Mouse (Mus musculus) mouse trophoblast stem cell (cell line): ENCODE data around the gene Cntn3.

Source experiments
- in situ Hi-C, 2 experiments: fragments of 300-500 bp; cut with MseI, MboI; formaldehyde crosslinking; loops; 2 replicates in 1 of 2; 3 replicates in 1 of 2; pipeline ENCODE4 v1.15.1; 2025

Gene Cntn3

GRCm38 (mm10) chr6:102478320-102479080 is 94.4 kb downstream of the Cntn3 start:
- in situ Hi-C loops, result no loop called here

DNA sequence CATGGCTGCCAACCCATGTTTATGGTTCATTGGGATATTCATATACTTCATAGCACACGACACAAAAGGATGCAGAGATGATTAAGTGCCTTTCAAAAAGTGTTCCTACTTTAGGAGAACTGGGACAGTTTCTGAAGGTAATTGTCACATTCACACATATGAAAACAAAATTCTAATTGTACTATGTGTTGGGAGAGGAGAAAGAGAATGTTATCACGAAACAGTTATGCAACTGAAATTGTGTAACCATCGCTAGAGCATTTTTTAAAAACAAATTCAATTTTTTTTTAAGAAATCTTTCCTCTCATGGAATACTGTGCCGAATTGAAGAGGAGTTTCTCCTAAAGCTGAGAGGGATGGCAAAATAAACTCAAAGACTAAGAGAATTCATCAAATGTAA is 134.5 kb downstream of the Cntn3 start:
- in situ Hi-C loops, result no loop called here

- in situ Hi-C loops, result no loop called here
Measured at GRCm38 (mm10) chr6:102427549-102427948, 145.4 kb downstream of the Cntn3 start.

DNA sequence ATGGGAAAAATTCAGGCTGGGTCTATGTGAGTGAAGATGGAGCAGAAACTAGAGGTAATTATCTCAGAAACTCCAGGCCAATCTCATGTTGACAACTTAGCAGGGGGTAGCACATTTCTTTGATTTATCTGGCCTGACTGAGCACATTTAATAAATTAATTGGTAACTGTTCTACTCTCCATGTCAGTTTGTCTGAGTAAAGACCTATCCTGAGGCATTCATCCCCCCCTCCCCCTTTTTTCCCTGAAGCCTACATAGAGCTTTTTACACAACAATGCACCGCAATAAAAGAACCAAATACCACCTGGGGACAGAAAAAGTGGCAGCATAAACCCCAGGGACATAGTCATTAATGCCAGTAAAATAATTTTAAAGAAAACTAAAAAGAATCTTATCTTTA is 151.1 kb downstream of the Cntn3 start:
- in situ Hi-C loops, result no loop called here

DNA sequence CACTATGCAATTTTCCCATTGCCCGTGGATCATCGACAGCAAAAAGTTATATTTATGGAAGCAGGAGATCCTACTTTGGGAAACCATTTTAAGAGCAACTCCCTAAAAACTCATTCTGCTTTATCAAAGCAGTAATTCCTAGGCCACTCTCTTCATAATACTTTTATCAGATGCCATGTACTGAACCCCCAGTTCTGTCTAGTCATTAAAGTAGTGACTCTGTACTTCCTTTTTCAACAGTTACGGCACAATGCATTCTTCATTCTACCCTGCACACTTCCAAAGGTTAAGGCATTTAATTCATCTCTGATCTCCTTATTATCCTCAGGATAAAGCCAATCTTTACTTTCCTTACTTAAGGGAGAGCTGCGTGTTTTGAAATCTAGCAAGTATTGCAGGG is 184.3 kb downstream of the Cntn3 start:
- in situ Hi-C loops, result no loop called here

- in situ Hi-C loops, result no loop called here
Measured at GRCm38 (mm10) chr6:102372112-102372511, 200.8 kb downstream of the Cntn3 start.

GRCm38 (mm10) chr6:102363880-102364279 is 209.0 kb downstream of the Cntn3 start:
- in situ Hi-C loops, result no loop called here

DNA sequence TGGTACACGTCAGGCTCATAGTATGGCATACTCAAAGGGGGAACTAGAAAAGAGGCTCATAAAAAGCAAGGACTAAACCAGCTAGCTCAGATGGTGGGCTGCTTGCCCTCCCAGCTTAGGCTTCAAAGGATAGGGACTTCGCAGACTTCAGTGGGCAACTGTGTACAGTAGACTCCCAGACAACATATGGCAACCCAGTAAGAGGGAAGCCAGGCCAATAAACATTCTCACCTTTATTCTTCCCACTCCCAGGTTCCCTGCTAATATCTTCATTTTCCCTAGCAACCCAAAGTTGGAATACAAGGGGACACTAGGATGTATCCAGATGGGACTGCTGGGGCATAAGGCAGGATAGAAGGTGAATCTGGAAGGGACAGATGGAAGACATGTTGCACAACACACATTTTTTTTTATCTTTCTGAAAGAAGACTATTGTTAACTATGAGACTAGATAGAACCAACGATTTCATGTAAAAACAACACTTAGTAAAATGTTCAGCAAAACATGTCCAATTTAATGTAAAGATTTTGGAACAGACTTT is 209.5 kb downstream of the Cntn3 start:
- in situ Hi-C loops, result no loop called here

DNA sequence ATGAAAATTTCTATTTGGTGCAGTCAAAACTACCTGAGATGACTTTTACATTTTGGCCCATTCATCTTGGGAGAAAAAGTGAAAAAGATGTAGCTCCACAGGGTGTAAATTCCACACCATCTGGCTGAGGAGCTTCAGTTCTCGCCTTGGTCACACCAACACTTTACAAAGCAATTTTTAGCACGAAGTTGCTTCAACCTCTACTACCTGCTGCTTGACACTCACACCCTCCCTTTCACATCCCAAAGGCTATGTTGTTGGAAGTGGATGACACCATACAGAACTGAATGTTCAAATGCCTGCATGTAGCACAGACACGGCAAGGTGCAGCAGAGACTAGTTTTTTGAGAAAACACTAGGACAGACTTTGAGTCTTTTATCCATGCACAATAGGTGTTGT is 240.8 kb downstream of the Cntn3 start:
- in situ Hi-C loops, result no loop called here

- in situ Hi-C loops, result no loop called here
Measured at GRCm38 (mm10) chr6:102326711-102327110, 246.2 kb downstream of the Cntn3 start.

- in situ Hi-C loops, result no loop called here
Measured at GRCm38 (mm10) chr6:102322614-102323284, 250.2 kb downstream of the Cntn3 start.

GRCm38 (mm10) chr6:102319755-102320154 is 253.1 kb downstream of the Cntn3 start:
- in situ Hi-C loops, result no loop called here

GRCm38 (mm10) chr6:102282889-102283288 is 290.0 kb downstream of the Cntn3 start:
- in situ Hi-C loops, result no loop called here

DNA sequence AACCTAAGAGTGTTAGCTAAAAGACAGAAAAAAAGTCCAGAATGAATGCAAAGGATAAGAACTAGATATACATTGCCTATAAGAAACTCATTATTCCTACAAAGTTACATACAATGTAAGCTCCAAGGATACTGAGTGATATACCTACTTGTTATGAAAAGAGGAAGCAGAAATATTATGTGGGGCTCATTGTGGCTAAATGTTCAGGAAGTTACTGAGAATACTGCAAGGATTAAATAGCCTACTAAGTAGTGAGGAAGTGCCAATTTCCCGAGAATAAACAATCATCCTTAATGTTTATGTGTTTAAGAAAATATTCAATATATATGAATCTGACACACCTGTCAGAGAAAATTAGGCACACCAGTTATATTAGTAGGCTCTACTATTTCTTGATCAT is 341.9 kb downstream of the Cntn3 start:
- in situ Hi-C loops, result no loop called here

- in situ Hi-C loops, result no loop called here
Measured at GRCm38 (mm10) chr6:102186316-102186715, 386.6 kb downstream of the Cntn3 start.

DNA sequence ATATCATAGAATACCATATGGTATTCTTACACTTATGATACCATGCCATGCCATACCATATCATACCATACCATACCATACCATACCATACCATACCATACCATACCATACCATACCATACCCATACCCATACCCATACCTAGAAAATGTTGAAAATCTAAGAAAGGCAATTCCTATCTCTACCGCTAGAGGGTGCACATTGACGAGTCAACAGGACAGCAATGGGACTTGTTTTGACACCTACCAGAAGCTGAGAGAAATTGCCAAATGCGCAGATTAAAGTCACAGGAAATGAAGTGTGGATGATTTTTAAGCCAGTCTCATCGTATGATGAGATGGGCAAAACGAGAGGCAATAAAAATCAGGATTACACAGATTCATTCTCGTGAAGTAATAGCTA is 402.0 kb downstream of the Cntn3 start:
- in situ Hi-C loops, result loop anchor here in 1 of 2 experiments (25.0 kb wide), 1 partner anchor 509 kb away; no protein-coding TSS in a partner anchor

DNA sequence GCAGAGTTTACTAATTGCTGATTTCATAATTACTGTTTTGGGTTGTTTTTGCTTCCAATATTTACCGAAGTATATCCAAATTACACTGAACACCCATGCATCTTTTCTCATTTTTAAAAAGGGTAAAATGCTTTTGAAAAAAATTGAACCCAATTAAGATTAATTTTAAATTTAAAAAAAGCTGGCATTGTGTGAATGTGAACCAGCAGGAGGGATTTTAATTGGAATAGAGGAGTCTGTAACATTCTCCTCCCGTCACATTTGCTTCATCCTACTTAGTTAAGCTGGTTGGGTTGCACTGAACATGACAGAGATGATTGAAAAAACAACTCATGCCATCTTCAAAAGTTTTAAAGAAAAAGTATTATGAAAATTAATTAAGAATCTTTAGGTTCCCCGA is 411.7 kb downstream of the Cntn3 start:
- in situ Hi-C loops, result loop anchor here in 1 of 2 experiments (25.0 kb wide), 1 partner anchor 499 kb away; no protein-coding TSS in a partner anchor

- in situ Hi-C loops, result no loop called here
Measured at GRCm38 (mm10) chr6:102121676-102122075, 451.2 kb downstream of the Cntn3 start.

- in situ Hi-C loops, result no loop called here
Measured at GRCm38 (mm10) chr6:102120003-102120402, 452.9 kb downstream of the Cntn3 start.

- in situ Hi-C loops, result no loop called here
Measured at GRCm38 (mm10) chr6:102113629-102114028, 459.3 kb downstream of the Cntn3 start.
